Mouse (Mus musculus): Measurements from ENCODE around the gene Akr1c13. TPM values are rescaled to one million over a fixed set of nuclear protein-coding genes. Genes with fewer than 3 reads are reported as not detected.

Gene Akr1c13
- total and polyA plus RNA-seq, 2 experiments from 2014 or later: 0.33 to 1.8 TPM

DNA sequence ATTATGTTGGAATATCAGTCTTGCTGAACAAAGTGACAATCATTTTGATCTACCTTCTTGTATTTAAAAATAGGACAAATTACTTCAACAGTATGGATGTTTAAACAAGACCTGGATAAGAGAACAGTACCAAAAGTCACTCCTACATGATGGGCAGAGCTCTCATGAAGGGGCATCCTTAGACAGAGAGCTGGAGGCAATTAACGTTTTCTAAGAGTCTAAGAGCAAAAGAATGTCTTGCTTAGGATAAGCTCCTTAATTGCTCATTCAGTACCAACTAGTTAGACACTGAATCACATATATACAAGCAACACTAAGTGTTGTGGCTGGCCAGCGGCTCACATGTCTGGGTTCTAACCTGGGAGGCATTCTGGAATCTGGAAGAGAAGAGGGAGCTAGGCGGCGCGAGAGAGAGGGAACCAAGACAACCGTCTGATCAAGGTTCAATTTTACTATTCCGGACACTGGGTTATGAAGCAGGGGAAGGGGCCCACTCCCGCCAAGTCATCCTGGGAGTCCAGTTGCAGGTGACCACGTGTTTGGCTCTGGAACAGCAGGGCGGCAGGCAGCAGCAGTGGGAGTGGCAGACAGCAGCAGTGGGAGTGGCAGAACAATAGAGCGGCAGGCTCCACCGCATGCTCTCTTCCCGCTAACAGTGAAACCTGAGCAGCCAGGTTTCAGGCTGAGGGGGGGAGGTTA is 54.1 kb downstream of the Akr1c13 start:
- no peaks in the 10 kb centered on the region for H3K36me3 ChIP-seq (ENCODE audit: insufficient read depth)
- peak; percentile 37; the same call in 1 of the 2 replicates for TF ChIP-seq CTCF (IDR thresholded peaks at IDR 0.05; ENCODE audit: low read depth)
- peak overlapping the region; percentile 54 for H3K4me2 ChIP-seq (ENCODE audit: low read depth)
- no peaks in the 10 kb centered on the region for H3K9me3 ChIP-seq (ENCODE audit: low read length)
- no peaks in the 10 kb centered on the region for H3K4me1 ChIP-seq (ENCODE audit: insufficient read depth)
- no peaks in the 10 kb centered on the region for H3K27me3 ChIP-seq (ENCODE audit: insufficient read depth, low read length)
- peak overlapping the region; percentile 38 for H3K4me3 ChIP-seq (ENCODE audit: low read depth, low read length)
- H3K27ac ChIP-seq (ENCODE audit: low read depth, low read length): no peak overlapping the region
- 1% methylated on average over 13 of the region's 13 CpGs for WGBS
- H3K9ac ChIP-seq: peak overlapping the region; percentile 70
- ATAC-seq (peak; percentile 94), DNase-seq (peak; percentile 71)

DNA sequence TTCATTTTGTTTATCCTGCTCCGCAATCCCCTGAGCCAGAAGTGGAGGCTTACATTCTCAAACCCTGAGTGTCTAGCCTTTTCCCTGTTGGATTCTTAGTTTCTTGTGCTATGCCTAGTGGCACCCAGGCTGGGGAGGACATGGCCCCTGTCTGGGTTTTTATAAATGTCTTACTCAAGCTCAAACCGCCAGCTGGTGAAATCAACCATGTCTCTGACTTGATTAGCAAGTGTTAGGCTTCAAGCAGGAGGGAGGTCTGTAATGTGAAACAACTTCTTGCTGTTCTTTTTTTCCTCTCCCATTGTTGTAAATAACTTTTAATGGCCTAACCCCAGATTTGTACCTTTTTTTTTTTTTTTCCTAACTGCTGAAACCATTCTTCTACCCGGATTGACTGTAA is 58.4 kb downstream of the Akr1c13 start:
- no peak overlapping the region for H3K4me2 ChIP-seq (ENCODE audit: low read depth)
- H3K9me3 ChIP-seq (ENCODE audit: low read length): no peaks in the 10 kb centered on the region
- ATAC-seq (no peak), DNase-seq (no peak)
- H3K9ac ChIP-seq: no peak overlapping the region
- no peak overlapping the region for H3K27ac ChIP-seq (ENCODE audit: low read depth, low read length)
- H3K27me3 ChIP-seq (ENCODE audit: insufficient read depth, low read length): no peaks in the 10 kb centered on the region
- no peaks in the 10 kb centered on the region for H3K4me1 ChIP-seq (ENCODE audit: insufficient read depth)
- H3K36me3 ChIP-seq (ENCODE audit: insufficient read depth): no peaks in the 10 kb centered on the region
- WGBS: 54% methylated on average over 3 of the region's 3 CpGs
- H3K4me3 ChIP-seq (ENCODE audit: low read depth, low read length): no peak overlapping the region
- TF ChIP-seq CTCF (IDR thresholded peaks at IDR 0.05; ENCODE audit: low read depth): no peak

Other genes starting within 250 kb of the Akr1c13 start
- 0.38 and 0.57 TPM in 2 replicates for gene Ucn3, start 245.8 kb upstream of the Akr1c13 start, total RNA-seq (2014; rRNA removed)
- 0.68 and 0.77 TPM in 2 replicates for gene Ucn3, start 245.8 kb upstream of the Akr1c13 start, polyA plus RNA-seq (2015; fragmentation: Nextera tagmentation; extraction: Ambion mirVana)
- gene Akr1c14, start 142.1 kb upstream of the Akr1c13 start, total RNA-seq (2014; rRNA removed): 2.2 and 2.6 TPM in 2 replicates
- gene Akr1c14, start 142.1 kb upstream of the Akr1c13 start, polyA plus RNA-seq (2015; fragmentation: Nextera tagmentation; extraction: Ambion mirVana): 0.71 and 1.1 TPM in 2 replicates
- 0.23 and 0.76 TPM in 2 replicates for gene Akr1c18, start 40.5 kb upstream of the Akr1c13 start, total RNA-seq (2014; rRNA removed)
- gene Akr1c18, start 40.5 kb upstream of the Akr1c13 start, polyA plus RNA-seq (2015; fragmentation: Nextera tagmentation; extraction: Ambion mirVana): 1.1 and 2.5 TPM in 2 replicates
- 5.3 and 8.5 TPM in 2 replicates for gene Akr1c19, start 37.5 kb downstream of the Akr1c13 start, total RNA-seq (2014; rRNA removed)
- gene Akr1c19, start 37.5 kb downstream of the Akr1c13 start, polyA plus RNA-seq (2015; fragmentation: Nextera tagmentation; extraction: Ambion mirVana): 10.5 and 15.3 TPM in 2 replicates
- not detected in 2 replicates for gene Akr1c12, start 88.3 kb downstream of the Akr1c13 start, total RNA-seq (2014; rRNA removed)
- 0.22 and 0.52 TPM in 2 replicates for gene Akr1c12, start 88.3 kb downstream of the Akr1c13 start, polyA plus RNA-seq (2015; fragmentation: Nextera tagmentation; extraction: Ambion mirVana)
- not detected in 2 replicates for gene Akr1c6, start 243.2 kb downstream of the Akr1c13 start, total RNA-seq (2014; rRNA removed)
- not detected in 2 replicates for gene Akr1c6, start 243.2 kb downstream of the Akr1c13 start, polyA plus RNA-seq (2015; fragmentation: Nextera tagmentation; extraction: Ambion mirVana)